Mouse (Mus musculus): ENCODE measurements around the gene Eva1a. TPM values are rescaled to one million over a fixed set of nuclear protein-coding genes. Genes with fewer than 3 reads are reported as not detected.

The Eva1a gene
- polyA plus RNA-seq, 1 experiment, result 12.3 TPM

- DNase-seq (ENCODE audit: low spot score), result no peak
These were observed 25.8 kb downstream of the Eva1a start for GRCm38 (mm10) chr6:82066515-82067081.

- no peak for DNase-seq (ENCODE audit: low spot score)
These were observed 29.6 kb downstream of the Eva1a start for GRCm38 (mm10) chr6:82070459-82070858.

DNA sequence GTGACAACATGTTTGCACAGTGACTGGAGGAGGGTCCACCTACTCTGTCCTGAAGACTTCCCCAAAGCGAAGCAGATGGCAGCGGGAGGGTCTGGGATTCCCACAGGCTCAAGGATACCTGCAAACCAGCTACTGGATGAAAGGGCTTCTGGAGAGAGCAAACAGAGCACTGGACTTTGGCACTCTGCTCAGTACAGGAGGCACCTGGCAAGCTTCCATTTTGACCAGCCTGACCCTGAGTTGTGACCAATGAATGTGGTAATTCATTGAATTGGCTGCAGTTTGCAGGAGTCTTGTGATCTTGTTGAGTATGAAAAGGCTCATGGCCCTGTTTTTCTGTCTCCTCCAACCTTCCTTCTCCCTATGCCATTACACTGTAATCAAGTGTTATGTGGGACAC lies 32.2 kb downstream of the Eva1a start:
- no peak for DNase-seq (ENCODE audit: low spot score)

GRCm38 (mm10) chr6:82073567-82073966 lies 32.7 kb downstream of the Eva1a start:
- DNase-seq (ENCODE audit: low spot score), result no peak

GRCm38 (mm10) chr6:82076364-82076763 lies 35.5 kb downstream of the Eva1a start:
- DNase-seq (ENCODE audit: low spot score), result no peak

DNA sequence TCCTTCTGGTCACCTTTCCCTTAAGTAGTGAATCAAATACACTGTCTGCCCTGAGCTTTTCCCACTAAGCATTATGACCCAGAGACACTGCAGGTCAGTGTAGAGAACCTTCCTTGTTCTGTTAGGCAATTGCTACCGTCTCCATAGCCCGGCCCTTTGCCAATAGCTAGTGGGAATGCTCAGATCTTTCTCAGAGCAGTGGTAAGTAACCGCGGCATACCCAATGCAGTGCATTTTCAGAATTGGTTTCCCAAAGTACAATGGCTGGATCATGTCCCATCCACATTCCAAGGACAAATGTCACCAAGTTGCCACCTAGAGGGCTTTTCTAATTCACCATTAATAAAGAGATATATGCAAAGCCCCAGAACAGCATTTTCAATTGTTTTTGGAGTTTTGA lies 38.0 kb downstream of the Eva1a start:
- DNase-seq (ENCODE audit: low spot score), result no peak

GRCm38 (mm10) chr6:82083655-82084054 lies 42.8 kb downstream of the Eva1a start:
- DNase-seq (ENCODE audit: low spot score), result no peak

DNA sequence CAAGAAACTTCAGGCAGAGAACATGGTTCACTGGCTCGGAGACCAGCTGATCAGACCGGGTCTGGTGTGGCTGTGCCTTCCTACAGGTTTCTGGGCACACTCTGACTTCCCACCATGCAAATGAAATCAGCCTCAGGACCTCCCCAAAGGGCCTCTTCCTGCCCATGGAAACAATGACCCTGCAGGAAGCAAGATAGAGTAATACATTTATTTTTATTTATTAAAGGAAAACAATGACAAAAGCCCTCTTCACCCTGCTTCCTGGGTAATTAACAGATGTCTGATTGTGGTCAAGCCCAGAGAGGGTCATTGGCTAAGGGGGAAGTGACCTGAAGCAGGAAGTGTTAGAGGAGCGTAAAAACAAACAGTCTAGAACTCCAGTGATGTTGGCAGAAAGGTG lies 43.4 kb downstream of the Eva1a start:
- no peak for DNase-seq (ENCODE audit: low spot score)

DNA sequence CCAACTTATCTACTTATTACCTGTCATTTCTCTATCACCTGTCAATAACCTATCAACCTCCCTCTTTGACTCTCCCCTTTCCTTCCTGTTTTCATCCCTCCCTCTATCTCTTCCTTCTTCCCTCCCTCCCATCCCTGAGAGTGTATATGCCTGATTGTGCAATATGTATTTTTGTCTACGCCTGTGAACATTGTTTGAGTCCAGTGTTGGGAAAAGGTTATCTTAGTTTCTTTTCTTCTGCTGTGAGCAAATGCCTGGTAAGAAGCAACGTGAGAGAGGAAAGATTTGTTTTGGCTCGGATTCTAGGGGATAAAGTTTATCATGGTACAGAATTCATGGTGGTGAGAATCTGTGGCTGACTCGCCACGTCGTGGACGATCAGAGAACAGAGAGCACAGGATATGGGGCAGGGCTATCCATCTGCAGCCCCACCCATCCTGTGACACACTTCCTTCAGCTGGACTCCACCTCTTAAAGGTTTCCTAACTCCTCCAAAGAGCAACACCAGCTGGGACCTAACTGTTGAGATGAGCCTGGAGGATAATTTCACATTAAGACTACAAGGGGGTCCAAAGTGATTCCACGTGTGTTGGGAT lies 44.6 kb downstream of the Eva1a start:
- DNase-seq (ENCODE audit: low spot score), result no peak

DNA sequence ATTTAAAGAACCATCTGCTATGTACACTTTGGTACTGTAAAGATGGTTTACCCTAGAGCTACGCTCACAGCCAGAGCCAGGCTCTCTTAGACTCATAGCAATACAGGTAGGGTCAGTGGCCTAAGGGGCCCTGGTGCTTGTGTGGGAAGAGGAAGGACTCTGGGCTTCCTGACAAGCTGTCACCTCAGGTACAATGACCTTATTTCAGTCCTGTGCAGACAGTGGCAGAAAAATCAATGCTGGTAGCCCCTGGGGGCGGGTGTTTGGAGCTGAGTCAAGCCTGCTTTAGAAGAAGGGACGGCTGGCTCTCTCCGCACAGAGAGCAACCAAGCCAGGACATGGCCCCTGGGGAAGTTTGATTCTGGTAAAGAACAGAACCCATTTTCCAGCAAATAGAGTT lies 47.3 kb downstream of the Eva1a start:
- no peak for DNase-seq (ENCODE audit: low spot score)

DNA sequence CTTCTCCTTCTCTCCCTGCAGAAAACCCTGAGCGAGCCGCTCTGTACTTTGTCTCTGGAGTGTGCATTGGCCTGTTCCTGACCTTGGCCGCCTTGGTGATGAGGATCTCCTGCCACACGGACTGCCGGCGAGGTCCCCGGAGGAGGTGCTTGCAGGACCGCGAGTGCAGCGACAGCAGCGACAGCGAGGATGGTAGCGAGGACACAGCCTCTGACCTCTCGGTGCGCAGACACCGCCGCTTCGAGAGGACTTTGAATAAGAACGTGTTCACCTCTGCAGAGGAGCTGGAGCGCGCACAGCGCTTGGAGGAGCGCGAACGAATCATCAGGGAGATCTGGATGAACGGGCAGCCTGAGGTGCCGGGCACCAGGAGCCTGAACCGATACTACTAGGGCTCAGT lies 50.9 kb downstream of the Eva1a start:
- DNase-seq (ENCODE audit: low spot score), result no peak

DNA sequence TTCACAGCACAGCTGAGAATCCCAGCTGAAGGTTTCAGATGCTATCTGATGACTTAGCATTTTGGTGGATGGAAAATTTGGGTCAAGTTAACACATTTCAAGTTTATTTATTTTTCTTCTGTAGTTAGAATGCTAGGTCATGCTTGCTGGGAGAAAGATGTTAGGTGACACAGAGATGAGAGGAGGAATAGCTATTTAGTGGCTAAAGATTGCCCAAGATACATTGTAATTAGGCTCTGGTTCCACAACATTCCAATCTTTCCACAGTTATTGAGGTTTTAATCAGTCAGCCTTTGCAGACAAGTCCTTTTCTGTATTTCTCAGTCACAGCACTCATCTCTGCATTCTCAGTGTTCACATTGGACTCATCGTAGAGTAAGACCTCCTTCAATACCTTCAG lies 56.9 kb downstream of the Eva1a start:
- no peak for DNase-seq (ENCODE audit: low spot score)

DNA sequence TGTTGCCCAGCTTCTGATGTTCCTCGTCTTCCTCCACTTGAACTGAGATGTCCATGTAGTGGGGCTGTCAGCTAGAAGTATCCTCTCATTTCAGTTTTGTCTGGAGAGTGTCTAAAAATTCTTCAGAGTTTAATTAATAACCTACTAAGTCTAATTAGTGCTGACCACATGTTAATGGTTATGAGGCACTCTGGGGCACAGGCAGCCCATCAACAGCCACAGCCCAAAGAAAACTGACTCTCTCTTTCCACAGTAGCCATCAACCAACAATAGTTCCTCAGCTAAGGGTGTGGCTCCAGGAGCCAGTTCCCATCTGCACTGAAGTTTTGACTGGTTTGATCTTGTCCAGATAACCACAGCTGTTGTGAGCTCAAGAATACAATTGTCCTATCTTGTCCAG lies 57.6 kb downstream of the Eva1a start:
- no peak for DNase-seq (ENCODE audit: low spot score)

DNA sequence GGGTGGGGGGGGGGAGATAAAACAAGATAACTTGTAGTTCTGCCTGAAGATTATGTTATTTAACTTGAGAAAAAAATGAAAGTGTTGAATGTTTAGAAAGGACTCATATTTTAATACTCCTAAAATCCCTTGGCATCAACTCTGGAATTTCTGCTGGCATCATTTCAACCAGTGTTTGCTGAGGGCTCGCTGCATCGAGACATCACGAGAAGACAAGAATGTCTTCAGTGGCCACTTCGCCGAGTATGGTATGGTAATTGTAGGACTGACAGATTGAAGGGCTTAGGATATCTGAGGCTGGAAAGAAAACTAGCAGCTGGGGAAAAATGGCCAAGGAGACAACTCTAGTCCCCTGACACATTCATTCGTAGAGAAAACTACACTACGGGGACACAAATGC lies 69.6 kb downstream of the Eva1a start:
- DNase-seq (ENCODE audit: low spot score), result no peak

- no peak for DNase-seq (ENCODE audit: low spot score)
These were observed 70.3 kb downstream of the Eva1a start for GRCm38 (mm10) chr6:82111111-82111510.

DNA sequence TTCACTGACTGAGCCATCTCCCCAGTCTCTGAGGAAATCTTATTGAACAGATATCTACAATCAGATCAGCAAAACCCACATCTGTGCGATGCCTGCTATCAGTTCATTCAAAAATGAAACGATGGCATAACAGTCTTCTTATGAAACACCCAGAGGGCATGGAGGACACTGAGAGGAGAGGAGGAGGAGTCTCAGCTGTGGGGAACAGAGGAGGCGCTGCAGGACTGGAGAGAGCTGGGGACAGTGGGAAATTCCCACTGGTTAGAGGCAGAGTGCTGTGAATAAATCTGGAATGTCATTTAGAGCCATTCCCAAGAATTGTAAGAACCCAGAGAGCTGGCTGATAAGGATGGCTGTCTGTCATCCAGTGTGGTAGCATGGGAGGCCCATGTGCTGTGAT lies 70.7 kb downstream of the Eva1a start:
- no peak for DNase-seq (ENCODE audit: low spot score)

GRCm38 (mm10) chr6:82112127-82113090 lies 71.6 kb downstream of the Eva1a start:
- DNase-seq (ENCODE audit: low spot score), result no peak

DNA sequence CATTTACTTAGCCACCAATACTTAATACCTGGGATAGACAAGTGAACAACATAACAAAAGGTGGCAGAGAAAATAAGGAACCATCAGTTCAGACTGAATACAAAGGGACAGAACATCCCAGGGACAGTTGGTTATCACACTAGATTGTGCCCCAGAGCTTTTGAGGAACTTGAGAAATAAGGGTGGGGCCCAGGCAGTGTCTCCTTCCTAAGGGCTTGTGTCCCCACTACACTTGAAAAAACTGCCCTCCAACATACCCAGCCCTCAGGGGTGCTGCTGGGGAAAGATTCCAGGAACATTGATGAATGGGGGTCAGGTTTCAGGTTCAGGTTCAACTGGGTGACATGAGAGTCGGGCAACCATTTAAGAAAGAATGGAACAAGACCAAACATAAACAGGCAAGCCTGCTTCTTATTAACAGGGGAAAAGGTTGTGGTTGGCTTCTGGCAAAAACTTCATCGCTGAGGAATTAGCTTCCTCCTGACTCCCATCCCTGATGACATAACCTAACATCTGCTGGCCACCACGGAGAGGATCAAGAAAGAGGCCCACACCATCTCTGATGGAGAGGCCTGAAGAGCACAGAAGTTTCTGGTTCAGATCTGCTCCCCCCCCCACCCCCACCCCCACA lies 74.6 kb downstream of the Eva1a start:
- no peak for DNase-seq (ENCODE audit: low spot score)

DNA sequence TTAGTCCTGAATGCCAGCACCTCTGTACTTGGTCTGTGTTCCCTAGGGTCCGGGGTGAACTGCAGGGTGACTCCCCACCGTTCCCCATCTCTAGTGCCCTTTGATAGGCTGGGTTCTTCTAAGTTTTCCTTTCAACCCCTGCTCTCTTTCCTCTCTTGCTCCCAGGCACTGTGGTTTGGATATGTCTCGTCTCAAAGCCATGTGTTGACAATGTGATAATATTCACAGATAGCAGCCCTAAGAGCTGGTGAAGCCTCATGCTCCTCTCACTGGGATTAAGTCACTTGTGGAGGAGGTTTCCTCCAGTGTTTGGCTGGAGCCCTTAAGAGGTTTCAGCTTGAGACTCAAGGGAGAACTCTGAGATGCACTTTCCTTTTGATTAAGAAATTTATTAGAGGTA lies 75.3 kb downstream of the Eva1a start:
- no peak for DNase-seq (ENCODE audit: low spot score)

GRCm38 (mm10) chr6:82117871-82118270 lies 77.0 kb downstream of the Eva1a start:
- no peak for DNase-seq (ENCODE audit: low spot score)

- DNase-seq (ENCODE audit: low spot score), result peak; percentile 24
These were observed 78.7 kb downstream of the Eva1a start for GRCm38 (mm10) chr6:82119322-82120162.

GRCm38 (mm10) chr6:82125134-82125533 lies 84.3 kb downstream of the Eva1a start:
- no peak for DNase-seq (ENCODE audit: low spot score)

Measured in urinary bladder, adult 2 months (tissue).